17 mouse cellular contexts compared by ENCODE assay signal in genomic region chr12:10231683-10232082, GRCm38 (mm10).
DNase-seq lines count a peak whose midpoint lies in the region; ATAC-seq and TF ChIP-seq lines count a peak whose summit lies in the region.
"Had no signal": no experiment of that assay in that cellular context is flagged by ENCODE, and none has a peak within 500 bp of the region (broad histone marks: within the 10 kb centered on the region; RNA-seq: fewer than 3 reads in every experiment).

No protein-coding gene starts in this region.

- H3K4me1 ChIP-seq in kidney, embryonic 14.5 days (ENCODE audit: control insufficient read depth, insufficient read depth, low read length): peaks cover 10% of the 10 kb centered on the region; the same call in 1 of the 2 replicates
- H3K4me1 ChIP-seq in limb, embryonic 14.5 days (ENCODE audit: control insufficient read depth, insufficient read depth, low read length): peaks cover 7% of the 10 kb centered on the region
- peaks cover 8% of the 10 kb centered on the region; the same call in 1 of the 2 replicates for H3K4me1 ChIP-seq in forebrain, embryonic 10.5 days
- H3K4me1 ChIP-seq: forebrain, embryonic 13.5 days; midbrain, embryonic 12.5 days had no signal

- H3K36me3 ChIP-seq in kidney, embryonic 14.5 days (ENCODE audit: control insufficient read depth, insufficient read depth, low read length): no peaks in the 10 kb centered on the region
- H3K36me3 ChIP-seq in limb, embryonic 14.5 days (ENCODE audit: control insufficient read depth, insufficient read depth, low read length): no peaks in the 10 kb centered on the region
- H3K36me3 ChIP-seq in forebrain, embryonic 10.5 days (replicated peaks): no peaks in the 10 kb centered on the region
- H3K36me3 ChIP-seq: G1E; midbrain, embryonic 12.5 days had no signal

- H3K9ac ChIP-seq in kidney, embryonic 14.5 days (ENCODE audit: low read depth, low read length): no peak overlapping the region
- H3K9ac ChIP-seq in limb, embryonic 14.5 days (ENCODE audit: low read depth, low read length, severe bottlenecking): no peak overlapping the region
- H3K9ac ChIP-seq: forebrain, embryonic 13.5 days; midbrain, embryonic 12.5 days had no signal

- no peak for DNase-seq in kidney, adult 18-20 months
- peak; percentile 22 for DNase-seq in embryo, embryonic 10.5 days (ENCODE audit: low spot score)
- DNase-seq in limb, embryonic 14.5 days (ENCODE audit: low spot score): peak; percentile 53
- DNase-seq in lung, postnatal 36 days: peak; percentile 78
- no peak for DNase-seq in ovary, adult 18-20 months (ENCODE audit: low spot score)
- no peak for DNase-seq in forebrain, embryonic 10.5 days (ENCODE audit: extremely low spot score, low spot score)
- DNase-seq in layer of hippocampus, postnatal 14 days (ENCODE audit: low spot score in 2 of 2): no peak
- DNase-seq: adrenal gland, postnatal 10 days; cerebellum, postnatal 10 days; gastrocnemius, postnatal 25 days; right cerebral cortex, postnatal 4 days had no signal

- H3K4me2 ChIP-seq in kidney, embryonic 14.5 days (replicated peaks; ENCODE audit: low read depth, low read length): no peak overlapping the region
- H3K4me2 ChIP-seq in limb, embryonic 14.5 days (replicated peaks; ENCODE audit: low read depth, low read length, severe bottlenecking): no peak overlapping the region
- H3K4me2 ChIP-seq: forebrain, embryonic 13.5 days; heart, embryonic 11.5 days; midbrain, embryonic 12.5 days had no signal

- peak overlapping the region; percentile 19; the same call in 1 of the 2 replicates for H3K27ac ChIP-seq in kidney, embryonic 14.5 days (ENCODE audit: low read depth, low read length)
- H3K27ac ChIP-seq in limb, embryonic 14.5 days (replicated peaks; ENCODE audit: low read depth, low read length): no peak overlapping the region
- no peak overlapping the region for H3K27ac ChIP-seq in forebrain, embryonic 10.5 days
- H3K27ac ChIP-seq: forebrain, embryonic 13.5 days; midbrain, embryonic 12.5 days had no signal

- no peaks in the 10 kb centered on the region for H3K27me3 ChIP-seq in kidney, embryonic 14.5 days (ENCODE audit: control insufficient read depth, insufficient read depth, low read length)
- H3K27me3 ChIP-seq in limb, embryonic 14.5 days (ENCODE audit: control insufficient read depth, insufficient read depth, low read length): no peaks in the 10 kb centered on the region
- H3K27me3 ChIP-seq in forebrain, embryonic 10.5 days (ENCODE audit: poor library complexity, severe bottlenecking): no peaks in the 10 kb centered on the region
- H3K27me3 ChIP-seq: forebrain, embryonic 13.5 days; midbrain, embryonic 12.5 days had no signal

- TF ChIP-seq POLR2A in limb, embryonic 14.5 days (IDR thresholded peaks at IDR 0.05; ENCODE audit: borderline replicate concordance, extremely low read depth, insufficient read depth, insufficient read length): no peak

- 12% methylated on average over 4 of the region's 4 CpGs for WGBS in kidney, embryonic 14.5 days
- 15% methylated on average over 4 of the region's 4 CpGs for WGBS in limb, embryonic 14.5 days
- WGBS in forebrain, embryonic 10.5 days: 57% methylated on average over 4 of the region's 4 CpGs

- no peaks in the 10 kb centered on the region for H3K9me3 ChIP-seq in kidney, embryonic 14.5 days (ENCODE audit: control insufficient read depth, low read length)
- H3K9me3 ChIP-seq in limb, embryonic 14.5 days (ENCODE audit: control insufficient read depth, low read length): no peaks in the 10 kb centered on the region
- no peaks in the 10 kb centered on the region for H3K9me3 ChIP-seq in forebrain, embryonic 10.5 days
- H3K9me3 ChIP-seq: forebrain, embryonic 13.5 days; G1E; midbrain, embryonic 12.5 days had no signal

- H3K4me3 ChIP-seq in kidney, embryonic 14.5 days (ENCODE audit: low read length): no peak overlapping the region
- H3K4me3 ChIP-seq in limb, embryonic 14.5 days (replicated peaks; ENCODE audit: low read length): no peak overlapping the region
- H3K4me3 ChIP-seq in forebrain, embryonic 10.5 days: no peak overlapping the region
- H3K4me3 ChIP-seq: forebrain, embryonic 13.5 days; midbrain, embryonic 12.5 days had no signal

- ATAC-seq in kidney, embryonic 14.5 days (ENCODE audit: low FRiP score, low TSS enrichment): peak; percentile 98
- ATAC-seq in limb, embryonic 14.5 days (ENCODE audit: low FRiP score, low read depth): peak; percentile 63; the same call in 1 of the 2 replicates
- ATAC-seq: forebrain, embryonic 13.5 days; inflammation-experienced regulatory T-cells, adult 6 months had no signal

Comparison
In these comparisons a context has a peak if more than half of its experiments do, and no peak if none do; other contexts are left out.
1. DNase-seq: peak in embryo, embryonic 10.5 days (single experiment), limb, embryonic 14.5 days (single experiment) and lung, postnatal 36 days (single experiment); none in kidney, adult 18-20 months (single experiment), ovary, adult 18-20 months (single experiment), forebrain, embryonic 10.5 days (single experiment) and layer of hippocampus, postnatal 14 days (0 of 2).